Mouse (Mus musculus) liver, embryonic 11.5 days (tissue): ENCODE results near the gene Tmem54. TPM values are rescaled to one million over a fixed set of nuclear protein-coding genes. Genes with fewer than 3 reads are reported as not detected.
A peak's percentile ranks its signal among the peaks of the same experiment; 100 is the strongest.

Experiments
- ATAC-seq: fragments of 200-750 bp; cut with Nextera tagmentation; replicated peaks from 2 replicates; pipeline ENCODE4 v1.8.0; 2017; ENCODE audit warnings: moderate number of reproducible peaks, mild to moderate bottlenecking, moderate TSS enrichment, moderate library complexity; ENCODE audit not compliant: low FRiP score
- DNase-seq: peaks from one replicate; pipeline ENCODE4 v3.0.0-alpha.2; 2017; ENCODE audit warnings: low spot score
- H3K27ac ChIP-seq: fragments of 300-500 bp; sonication (generic); 2 replicates; pipeline ENCODE4 v1.5.1; 2014; ENCODE audit warnings: mild to moderate bottlenecking, low read depth, low read length, control low read depth
- H3K27me3 ChIP-seq: fragments of 300-500 bp; sonication (generic); replicated peaks from 2 replicates; pipeline ENCODE4 v1.6.1; 2014; ENCODE audit warnings: low read length, mixed read lengths; ENCODE audit not compliant: control insufficient read depth, insufficient read depth
- H3K36me3 ChIP-seq: fragments of 300-500 bp; sonication (generic); 2 replicates; pipeline ENCODE4 v1.6.1; 2014; ENCODE audit warnings: mild to moderate bottlenecking, low read length, moderate library complexity, mixed read lengths; ENCODE audit not compliant: control insufficient read depth, insufficient read depth
- H3K4me1 ChIP-seq: fragments of 300-500 bp; sonication (generic); replicated peaks from 2 replicates; pipeline ENCODE4 v1.6.1; 2014; ENCODE audit warnings: low read length, mixed read lengths; ENCODE audit not compliant: control insufficient read depth, insufficient read depth
- H3K4me2 ChIP-seq: fragments of 300-500 bp; sonication (generic); 2 replicates; pipeline ENCODE4 v1.6.1; 2014; ENCODE audit warnings: mild to moderate bottlenecking, control low read depth, moderate library complexity
- H3K4me3 ChIP-seq: fragments of 300-500 bp; sonication (generic); 2 replicates; pipeline ENCODE4 v1.5.1; 2014; ENCODE audit warnings: low read depth, low read length, control low read depth
- H3K9ac ChIP-seq: fragments of 300-500 bp; sonication (generic); 2 replicates; pipeline ENCODE4 v1.6.1; 2014; ENCODE audit warnings: low read depth, low read length, control low read depth
- H3K9me3 ChIP-seq: fragments of 300-500 bp; sonication (generic); 2 replicates; pipeline ENCODE4 v1.6.1; 2016; ENCODE audit warnings: low read length, inconsistent platforms, mixed read lengths; ENCODE audit not compliant: control insufficient read depth
- WGBS: fragments of 180-500 bp; shearing (Covaris S2); extraction: QIAGEN DNeasy Blood & Tissue Kit; methylation state at CpG from one replicate; pipeline ENCODE4 v1.1.7; 2014; 5-methylcytosine and 5-hydroxymethylcytosine counted together
- polyA plus RNA-seq: library from polyadenylated mRNA; unstranded; fragments of >200 nt; fragmentation: Nextera tagmentation; extraction: Ambion mirVana; gene quantifications from 2 replicates; pipeline ENCODE4 v1.2.1, GENCODE M21; 2014

Tmem54 gene
- polyA plus RNA-seq, 1 experiment from 2014 or later = 3.3 TPM

- H3K36me3 ChIP-seq = no peaks in the 10 kb centered on the region
- WGBS = 64% methylated on average over 17 of the region's 17 CpGs
- no peaks in the 10 kb centered on the region for H3K9me3 ChIP-seq
- peak overlapping the region; percentile 41; the same call in 1 of the 2 replicates for H3K27ac ChIP-seq
- DNase-seq = peak; percentile 35
- peak; percentile 50 for ATAC-seq
- H3K27me3 ChIP-seq = peaks cover 18% of the 10 kb centered on the region
- H3K4me1 ChIP-seq = peaks cover 44% of the 10 kb centered on the region
- H3K9ac ChIP-seq = no peak overlapping the region
- no peak overlapping the region for H3K4me3 ChIP-seq
- H3K4me2 ChIP-seq = peak overlapping the region; percentile 34; the same call in 1 of the 2 replicates
Measured at GRCm38 (mm10) chr4:129141560-129142438, 36.5 kb downstream of the Tmem54 start.

GRCm38 (mm10) chr4:129142439-129143045 lies 37.2 kb downstream of the Tmem54 start:
- no peak for ATAC-seq
- Histone ChIP-seq H3K36me3 (no peaks in the 10 kb centered on the region), H3K4me3 (no peak overlapping the region), H3K9ac (no peak overlapping the region), H3K4me1 (peaks cover 39% of the 10 kb centered on the region), H3K4me2 (no peak overlapping the region), H3K9me3 (no peaks in the 10 kb centered on the region), H3K27me3 (peaks cover 10% of the 10 kb centered on the region), H3K27ac (no peak overlapping the region)
- no peak for DNase-seq
- WGBS = 84% methylated on average over 11 of the region's 11 CpGs

- H3K9me3 ChIP-seq = no peaks in the 10 kb centered on the region
- H3K9ac ChIP-seq = no peak overlapping the region
- H3K4me2 ChIP-seq = no peak overlapping the region
- H3K36me3 ChIP-seq = no peaks in the 10 kb centered on the region
- H3K27ac ChIP-seq = no peak overlapping the region
- peaks cover 38% of the 10 kb centered on the region for H3K4me1 ChIP-seq
- no peak overlapping the region for H3K4me3 ChIP-seq
- DNase-seq (no peak), ATAC-seq (no peak)
- 69% methylated on average over 5 of the region's 5 CpGs for WGBS
- H3K27me3 ChIP-seq = peaks cover 2% of the 10 kb centered on the region
Measured at GRCm38 (mm10) chr4:129143509-129143908, 38.2 kb downstream of the Tmem54 start.

DNA sequence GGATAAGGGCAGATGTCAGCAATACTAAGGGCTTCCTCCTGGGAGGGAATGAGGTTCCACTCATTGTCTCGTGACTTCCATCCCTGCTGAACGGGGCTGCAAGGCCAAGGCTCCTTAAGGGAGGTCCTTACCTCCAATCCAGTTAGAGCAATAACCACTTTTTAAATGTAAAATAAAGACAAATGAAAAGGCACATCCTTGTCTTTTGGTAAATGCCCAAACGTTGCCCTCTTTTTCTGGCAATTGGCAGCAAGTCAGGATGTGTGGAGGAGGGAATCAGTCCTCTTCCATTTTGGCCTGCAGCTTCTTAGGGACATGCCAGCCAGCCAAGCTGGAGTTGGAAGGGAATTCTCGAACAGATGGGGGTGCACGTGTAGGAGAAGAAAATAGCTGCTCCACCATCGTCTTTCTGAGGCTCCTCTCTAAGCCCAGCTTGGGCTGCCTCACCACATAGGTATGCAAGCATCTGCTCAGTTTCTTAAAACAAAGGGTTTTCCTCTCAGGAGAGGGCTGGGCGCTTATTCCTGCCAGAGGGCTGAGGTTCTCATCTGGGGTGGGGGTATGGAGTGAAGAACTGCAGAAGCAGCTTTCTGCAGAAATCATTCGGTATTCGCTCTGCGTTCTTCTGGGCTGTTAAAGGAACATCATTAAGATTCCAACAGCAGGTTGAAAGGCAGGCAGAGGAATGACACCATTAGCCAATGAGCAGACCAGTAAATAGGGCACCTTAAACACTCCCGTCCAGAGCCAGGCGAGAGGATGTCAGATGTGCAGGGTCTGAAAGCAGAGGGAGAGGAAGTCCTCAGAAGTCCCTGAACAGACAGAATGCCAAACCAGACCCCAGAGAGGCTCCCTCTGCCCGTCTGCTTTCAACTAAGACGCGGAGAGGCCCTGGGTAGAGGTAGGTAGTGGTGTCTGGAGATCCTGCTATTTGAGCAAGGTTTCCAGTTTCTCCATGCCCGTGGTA lies 39.3 kb downstream of the Tmem54 start:
- Histone ChIP-seq H3K27me3 (no peaks in the 10 kb centered on the region), H3K4me2 (no peak overlapping the region), H3K9ac (no peak overlapping the region), H3K9me3 (no peaks in the 10 kb centered on the region), H3K4me3 (no peak overlapping the region), H3K36me3 (no peaks in the 10 kb centered on the region; the same call in 1 of the 2 replicates), H3K27ac (no peak overlapping the region), H3K4me1 (peaks cover 26% of the 10 kb centered on the region)
- DNase-seq = no peak
- no peak for ATAC-seq
- WGBS = 70% methylated on average over 16 of the region's 16 CpGs

DNA sequence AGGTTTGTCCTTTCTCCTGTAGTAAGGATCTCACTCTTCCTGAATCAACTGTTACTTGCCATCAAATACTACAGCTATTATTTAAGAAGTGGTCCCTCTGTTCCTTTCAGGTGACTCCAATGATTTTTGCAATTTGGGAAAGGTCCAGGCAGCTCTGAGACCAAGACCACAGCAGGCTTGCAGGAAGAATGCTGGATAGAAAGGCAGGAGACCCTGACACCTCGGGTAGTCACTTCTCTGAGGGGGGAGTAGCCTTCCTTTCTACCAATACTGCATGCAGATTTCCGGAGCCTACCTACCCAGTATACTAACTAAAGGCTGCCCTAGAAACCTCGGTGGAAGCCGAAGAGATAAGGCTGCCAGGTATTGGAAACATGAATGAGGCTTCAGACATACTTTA lies 40.1 kb downstream of the Tmem54 start:
- no peaks in the 10 kb centered on the region for H3K27me3 ChIP-seq
- no peak overlapping the region for H3K9ac ChIP-seq
- DNase-seq = no peak
- H3K36me3 ChIP-seq = no peaks in the 10 kb centered on the region; the same call in 1 of the 2 replicates
- peaks cover 19% of the 10 kb centered on the region for H3K4me1 ChIP-seq
- H3K9me3 ChIP-seq = no peaks in the 10 kb centered on the region
- ATAC-seq = no peak
- no peak overlapping the region for H3K27ac ChIP-seq
- 61% methylated on average over 4 of the region's 4 CpGs for WGBS
- no peak overlapping the region for H3K4me2 ChIP-seq
- no peak overlapping the region for H3K4me3 ChIP-seq

GRCm38 (mm10) chr4:129145943-129146342 lies 40.6 kb downstream of the Tmem54 start:
- Histone ChIP-seq H3K9me3 (no peaks in the 10 kb centered on the region), H3K9ac (no peak overlapping the region), H3K4me1 (peaks cover 14% of the 10 kb centered on the region), H3K4me3 (no peak overlapping the region), H3K27me3 (no peaks in the 10 kb centered on the region), H3K36me3 (no peaks in the 10 kb centered on the region; the same call in 1 of the 2 replicates), H3K27ac (no peak overlapping the region), H3K4me2 (no peak overlapping the region)
- no peak for DNase-seq
- 79% methylated on average over 4 of the region's 4 CpGs for WGBS
- ATAC-seq = no peak

DNA sequence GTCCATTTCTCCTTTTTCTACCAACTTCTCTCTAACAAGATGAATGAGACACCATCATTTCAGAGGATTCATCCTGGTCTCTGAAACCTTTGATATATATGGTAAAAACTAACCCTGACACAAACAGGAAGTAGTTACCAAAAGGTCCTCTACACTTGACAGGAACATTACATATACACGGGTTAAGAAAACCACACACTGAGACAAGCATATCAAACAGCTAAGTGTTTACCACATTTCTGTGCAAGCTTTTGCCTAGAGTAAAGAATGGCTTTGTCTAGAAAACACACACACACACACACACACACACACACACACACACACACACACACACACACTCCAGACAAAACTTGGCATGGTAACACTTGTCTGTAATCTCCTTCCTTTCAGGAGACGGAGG lies 41.0 kb downstream of the Tmem54 start:
- Histone ChIP-seq H3K27me3 (no peaks in the 10 kb centered on the region), H3K9ac (no peak overlapping the region), H3K27ac (no peak overlapping the region), H3K36me3 (peaks cover under 1% of the 10 kb centered on the region; the same call in 1 of the 2 replicates), H3K9me3 (no peaks in the 10 kb centered on the region), H3K4me1 (peaks cover 9% of the 10 kb centered on the region), H3K4me2 (no peak overlapping the region), H3K4me3 (no peak overlapping the region)
- WGBS = 45% methylated on average over 2 of the region's 2 CpGs
- DNase-seq = no peak
- ATAC-seq = no peak

DNA sequence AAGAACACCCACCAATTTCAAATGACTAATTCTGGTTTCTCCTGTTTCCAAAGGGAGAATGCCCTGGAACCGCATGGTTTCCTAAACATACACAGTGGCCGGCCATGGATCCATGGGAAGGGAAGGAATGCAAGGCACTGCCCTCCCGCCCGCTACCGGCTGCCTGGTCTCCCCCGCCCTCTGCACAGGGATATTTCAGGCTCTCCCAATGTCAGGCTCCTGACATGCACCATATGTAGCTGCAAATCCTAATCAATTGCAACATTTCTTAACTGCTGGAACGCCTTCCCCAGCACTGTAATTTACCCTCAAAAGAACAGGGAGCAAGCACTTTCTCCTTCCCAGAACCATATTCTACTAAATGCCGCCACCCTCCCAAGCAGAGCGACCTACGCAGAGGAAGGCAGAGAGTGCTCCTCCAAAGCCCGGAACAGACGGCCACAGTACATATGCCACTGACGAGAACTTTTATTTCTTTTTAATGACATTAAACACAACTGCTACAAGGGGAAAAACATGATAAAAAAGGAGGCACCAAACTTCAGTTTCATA lies 42.3 kb downstream of the Tmem54 start:
- H3K27ac ChIP-seq = no peak overlapping the region
- no peak overlapping the region for H3K4me3 ChIP-seq
- no peaks in the 10 kb centered on the region; the same call in none of the 2 replicates for H3K4me1 ChIP-seq
- no peak for DNase-seq
- H3K27me3 ChIP-seq = no peaks in the 10 kb centered on the region
- H3K9ac ChIP-seq = no peak overlapping the region
- WGBS = 80% methylated on average over 13 of the region's 13 CpGs
- no peak for ATAC-seq
- no peaks in the 10 kb centered on the region for H3K9me3 ChIP-seq
- peaks cover 9% of the 10 kb centered on the region; the same call in 1 of the 2 replicates for H3K36me3 ChIP-seq
- H3K4me2 ChIP-seq = no peak overlapping the region
